ENCODE assay signal across 9 mouse cellular contexts in the genomic region with DNA sequence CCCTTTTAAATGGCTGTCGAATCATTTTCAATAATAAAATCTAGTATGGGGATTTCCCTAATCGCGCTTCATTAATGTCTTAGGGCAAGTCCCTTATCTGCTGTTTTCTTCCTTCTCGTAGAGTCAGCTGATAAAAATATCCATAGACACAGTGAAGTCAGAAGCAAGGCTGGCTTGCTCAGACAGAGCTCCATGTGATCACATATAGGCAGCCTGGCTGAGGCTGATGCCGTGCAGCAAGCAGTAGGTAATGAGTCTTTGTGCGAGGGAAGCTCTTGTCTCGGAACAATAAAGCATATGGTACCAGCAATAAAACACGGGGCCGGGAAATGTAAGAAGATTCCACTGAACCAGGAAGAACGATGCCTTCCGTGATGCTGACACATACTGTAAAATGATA.
A peak's percentile ranks its signal among the peaks of the same experiment; 100 is the strongest.
DNase-seq lines count a peak whose midpoint lies in the region; ATAC-seq and TF ChIP-seq lines count a peak whose summit lies in the region.
"Had no signal": no experiment of that assay in that cellular context is flagged by ENCODE, and none has a peak within 500 bp of the region (broad histone marks: within the 10 kb centered on the region; RNA-seq: fewer than 3 reads in every experiment).

No protein-coding gene starts in this region.

- no peak overlapping the region for H3K9ac ChIP-seq in liver, postnatal 0 days (replicated peaks)
- no peak overlapping the region for H3K9ac ChIP-seq in intestine, embryonic 14.5 days (ENCODE audit: low read length)
- peak overlapping the region; percentile 53 for H3K9ac ChIP-seq in midbrain, embryonic 11.5 days (ENCODE audit: low read length)
- H3K9ac ChIP-seq: lung, embryonic 15.5 days had no signal

- no peak for ATAC-seq in liver, postnatal 0 days
- ATAC-seq in intestine, embryonic 14.5 days (replicated peaks; ENCODE audit: low FRiP score, low TSS enrichment, low read depth) = peak; percentile 47; the same call in 1 of the 2 replicates
- ATAC-seq in midbrain, embryonic 11.5 days (ENCODE audit: low FRiP score) = peak; percentile 72

- no peak overlapping the region for H3K4me2 ChIP-seq in liver, postnatal 0 days (ENCODE audit: low read depth, low read length)
- H3K4me2 ChIP-seq in intestine, embryonic 14.5 days (ENCODE audit: low read length) = peak overlapping the region; percentile 28; the same call in 1 of the 2 replicates
- H3K4me2 ChIP-seq in midbrain, embryonic 11.5 days = peak overlapping the region; percentile 32
- H3K4me2 ChIP-seq: lung, embryonic 15.5 days had no signal

- no peak for TF ChIP-seq EP300 in liver, postnatal 0 days (IDR thresholded peaks at IDR 0.05; ENCODE audit: low read depth)

- peak; percentile 12 for DNase-seq in liver
- DNase-seq in liver, postnatal 0 days = no peak
- no peak for DNase-seq in intestine, embryonic 14.5 days (ENCODE audit: low spot score)
- peak; percentile 92 for DNase-seq in midbrain, embryonic 11.5 days (ENCODE audit: low spot score, missing footprints)
- no peak for DNase-seq in gastrocnemius, postnatal 36 days
- no peak for DNase-seq in kidney, postnatal 14 days
- DNase-seq in heart, adult 9 months (ENCODE audit: low spot score in 2 of 2) = no peak
- DNase-seq in spleen, postnatal 36 days (ENCODE audit: low spot score in 2 of 2) = no peak

- H3K9me3 ChIP-seq in liver, postnatal 0 days (ENCODE audit: low read length) = no peaks in the 10 kb centered on the region
- H3K9me3 ChIP-seq in intestine, embryonic 14.5 days (ENCODE audit: control insufficient read depth, low read length) = no peaks in the 10 kb centered on the region
- no peaks in the 10 kb centered on the region for H3K9me3 ChIP-seq in midbrain, embryonic 11.5 days (ENCODE audit: control insufficient read depth, low read length)
- H3K9me3 ChIP-seq: lung, embryonic 15.5 days had no signal

- H3K27ac ChIP-seq in liver, postnatal 0 days (ENCODE audit: low read depth) = no peak overlapping the region
- H3K27ac ChIP-seq in intestine, embryonic 14.5 days (ENCODE audit: low read depth) = no peak overlapping the region
- peak overlapping the region; percentile 71 for H3K27ac ChIP-seq in midbrain, embryonic 11.5 days (ENCODE audit: low read depth, low read length)
- H3K27ac ChIP-seq: lung, embryonic 15.5 days had no signal

- H3K4me3 ChIP-seq in liver, postnatal 0 days (ENCODE audit: low read depth, low read length) = no peak overlapping the region
- no peak overlapping the region for H3K4me3 ChIP-seq in intestine, embryonic 14.5 days (ENCODE audit: low read depth, low read length)
- peak overlapping the region; percentile 24 for H3K4me3 ChIP-seq in midbrain, embryonic 11.5 days (ENCODE audit: low read depth, low read length)
- H3K4me3 ChIP-seq: lung, embryonic 15.5 days had no signal

- no peaks in the 10 kb centered on the region for H3K4me1 ChIP-seq in liver, postnatal 0 days (ENCODE audit: insufficient read depth)
- H3K4me1 ChIP-seq in intestine, embryonic 14.5 days (replicated peaks; ENCODE audit: control insufficient read depth, insufficient read depth, low read length) = no peaks in the 10 kb centered on the region
- H3K4me1 ChIP-seq in midbrain, embryonic 11.5 days (ENCODE audit: control insufficient read depth, insufficient read depth, low read length) = peaks cover 15% of the 10 kb centered on the region
- H3K4me1 ChIP-seq: lung, embryonic 15.5 days had no signal

- H3K36me3 ChIP-seq in liver, postnatal 0 days (replicated peaks; ENCODE audit: insufficient read depth, low read length) = no peaks in the 10 kb centered on the region
- H3K36me3 ChIP-seq in intestine, embryonic 14.5 days (ENCODE audit: control insufficient read depth, insufficient read depth, low read length) = no peaks in the 10 kb centered on the region
- H3K36me3 ChIP-seq in midbrain, embryonic 11.5 days (ENCODE audit: control insufficient read depth, insufficient read depth, low read length) = no peaks in the 10 kb centered on the region
- H3K36me3 ChIP-seq: lung, embryonic 15.5 days had no signal

- H3K27me3 ChIP-seq in liver, postnatal 0 days (ENCODE audit: insufficient read depth, low read length) = no peaks in the 10 kb centered on the region
- no peaks in the 10 kb centered on the region for H3K27me3 ChIP-seq in intestine, embryonic 14.5 days (replicated peaks; ENCODE audit: control insufficient read depth, insufficient read depth, low read length)
- no peaks in the 10 kb centered on the region for H3K27me3 ChIP-seq in midbrain, embryonic 11.5 days (ENCODE audit: control insufficient read depth, insufficient read depth, low read length)
- H3K27me3 ChIP-seq: lung, embryonic 15.5 days had no signal

- TF ChIP-seq CTCF in liver, postnatal 0 days (IDR thresholded peaks at IDR 0.05; ENCODE audit: low read depth) = no peak

- WGBS in liver, postnatal 0 days (ENCODE audit: insufficient replicate concordance) = 62% methylated on average over 11 of the region's 11 CpGs
- 43% methylated on average over 11 of the region's 11 CpGs for WGBS in intestine, embryonic 14.5 days
- 52% methylated on average over 11 of the region's 11 CpGs for WGBS in midbrain, embryonic 11.5 days

- intact Hi-C loops in gastrocnemius, postnatal 36 days (cut with DNase I) = no loop called here

Comparison
In these comparisons a context has a peak if more than half of its experiments do, and no peak if none do; other contexts are left out.
1. DNase-seq: peak in liver (single experiment) and midbrain, embryonic 11.5 days (single experiment); none in liver, postnatal 0 days (single experiment), intestine, embryonic 14.5 days (single experiment), gastrocnemius, postnatal 36 days (0 of 2), kidney, postnatal 14 days (single experiment), heart, adult 9 months (0 of 2) and spleen, postnatal 36 days (0 of 2).